Mouse (Mus musculus) testis, postnatal 10 days (tissue): Measurements from ENCODE around the gene Pramef25.
A peak's percentile ranks its signal among the peaks of the same experiment; 100 is the strongest.
"Not testable (repeated sequence)": the region's sequence is repeated elsewhere in the genome, so short reads cannot be mapped to it uniquely, and the experiment has no call there.

Experiments
- DNase-seq: peaks from one replicate; pipeline ENCODE4 v3.0.0; 2021; ENCODE audit warnings: low spot score

Pramef25 gene

GRCm38 (mm10) chr4:143950916-143951315, at the start of gene Pramef25:
Pramef25 (minus strand) TSS chr4:143951016.
- not testable (repeated sequence) for DNase-seq

- not testable (repeated sequence) for DNase-seq
These were observed 43.5 kb upstream of the Pramef25 start, which contains the start of gene Pramef17 for GRCm38 (mm10) chr4:143994269-143994668. Pramef17 (minus strand) TSS chr4:143994369.

GRCm38 (mm10) chr4:143988126-143988525, 37.3 kb upstream of the Pramef25 start:
- peak; percentile 80 for DNase-seq

DNA sequence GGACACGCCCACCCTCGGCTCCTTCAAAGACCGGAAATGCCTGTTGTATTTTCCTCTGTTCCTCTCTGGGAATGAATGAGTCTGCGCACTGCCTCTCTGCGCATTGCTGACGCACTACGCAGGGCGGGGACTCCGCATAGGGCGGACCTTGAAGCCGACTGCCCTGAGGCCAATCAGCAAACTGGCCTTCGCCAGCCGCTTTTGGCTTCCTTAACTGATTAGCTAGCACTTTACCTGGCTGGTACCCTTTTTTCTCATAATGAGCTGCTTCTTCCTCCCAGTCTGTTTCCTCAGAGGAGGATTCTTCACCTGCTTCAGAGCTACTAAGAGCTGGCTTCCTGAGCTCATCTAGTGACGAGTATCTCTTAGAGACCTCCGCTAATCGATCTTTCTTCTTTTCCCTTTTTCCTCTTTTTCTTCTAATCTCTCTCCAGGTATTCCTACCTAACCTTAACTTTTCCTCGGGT, 36.7 kb upstream of the Pramef25 start:
- DNase-seq: peak; percentile 43

- DNase-seq: peak; percentile 45
These were observed 34.9 kb upstream of the Pramef25 start for GRCm38 (mm10) chr4:143985733-143986132.

- not testable (repeated sequence) for DNase-seq
These were observed 34.3 kb upstream of the Pramef25 start for GRCm38 (mm10) chr4:143985165-143985564.

GRCm38 (mm10) chr4:143983446-143983845, 32.6 kb upstream of the Pramef25 start:
- not testable (repeated sequence) for DNase-seq

DNA sequence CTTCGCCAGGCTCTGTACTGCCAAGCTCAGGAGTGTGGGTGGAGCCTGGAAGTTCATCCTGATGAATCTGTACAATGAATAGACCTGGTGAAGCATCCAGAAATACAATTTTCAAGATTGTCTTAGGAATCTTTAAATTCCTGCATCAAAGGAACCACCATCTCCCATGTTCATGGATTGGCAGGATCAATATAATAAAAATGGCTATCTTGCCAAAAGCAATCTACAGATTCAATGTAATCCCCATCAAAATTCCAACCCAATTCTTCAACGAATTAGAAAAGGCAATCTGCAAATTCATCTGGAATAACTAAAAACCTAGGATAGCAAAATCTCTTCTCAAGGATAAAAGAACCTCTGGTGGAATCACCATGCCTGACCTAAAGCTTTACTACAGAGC, 16.0 kb upstream of the Pramef25 start, which contains the start of gene Gm13101:
Gene Gm13101, minus strand, starts transcription at position 101 of the 400 bp plus-strand sequence.
- not testable (repeated sequence) for DNase-seq

- DNase-seq: not testable (repeated sequence)
These were observed 50.5 kb downstream of the Pramef25 start, which contains the start of gene Pramef6 for GRCm38 (mm10) chr4:143900280-143900679. Pramef6 (minus strand) TSS chr4:143900380.
